ENCODE assay signal across 8 mouse cellular contexts in genomic region chr6:82714243-82714642, GRCm38 (mm10). TPM values are rescaled to one million over a fixed set of nuclear protein-coding genes. Genes with fewer than 3 reads are reported as not detected.
DNase-seq lines count a peak whose midpoint lies in the region; ATAC-seq and TF ChIP-seq lines count a peak whose summit lies in the region.

No protein-coding gene starts in this region.

- peak; percentile 83 for DNase-seq in CD4-positive, CD25-positive, alpha-beta regulatory T cell, adult 2 months (ENCODE audit: low read depth, low spot score)
- peak; percentile 38 to 61 for DNase-seq in adrenal gland, postnatal 4 days (ENCODE audit: low spot score in 2 of 2)
- DNase-seq in heart, adult 9 months (ENCODE audit: low spot score in 2 of 2) = peak; percentile 12 to 56
- DNase-seq in liver, adult 2 months (ENCODE audit: extremely low read depth, low read depth, low spot score) = peak; percentile 19
- DNase-seq in neural tube, embryonic 10.5 days (ENCODE audit: extremely low spot score, low spot score) = peak; percentile 75
- DNase-seq in splenic B cell, adult 2 months (ENCODE audit: low read depth, low spot score) = peak; percentile 82

- TF ChIP-seq CTCF in embryonic fibroblast, embryonic 13.5 days (IDR thresholded peaks at IDR 0.05; ENCODE audit: borderline replicate concordance, insufficient read depth, low read length) = peak; percentile 48; the same call in 1 of the 2 replicates
- peak; percentile 86 for TF ChIP-seq CTCF in liver, adult 2 months (IDR thresholded peaks at IDR 0.05; ENCODE audit: low read depth, low read length)

- peak; percentile 52; the same call in 1 of the 2 replicates for ATAC-seq in kidney, embryonic 16.5 days (ENCODE audit: low FRiP score, low TSS enrichment)

- no peaks in the 10 kb centered on the region for H3K9me3 ChIP-seq in kidney, embryonic 16.5 days (ENCODE audit: low read length)

- no peak overlapping the region for H3K9ac ChIP-seq in kidney, embryonic 16.5 days (replicated peaks; ENCODE audit: low read length)
- H3K9ac ChIP-seq in liver, adult 2 months (ENCODE audit: low read depth, low read length) = no peak overlapping the region

- H3K36me3 ChIP-seq in kidney, embryonic 16.5 days (ENCODE audit: insufficient read depth, low read length) = no peaks in the 10 kb centered on the region
- no peaks in the 10 kb centered on the region for H3K36me3 ChIP-seq in liver, adult 2 months (ENCODE audit: control insufficient read depth, insufficient read depth, low read length)
- H3K36me3 ChIP-seq in splenic B cell, adult 2 months (ENCODE audit: control insufficient read depth, insufficient read depth, low read length, poor library complexity, severe bottlenecking) = no peaks in the 10 kb centered on the region

- 19% methylated on average over 3 of the region's 3 CpGs for WGBS in kidney, embryonic 16.5 days
- WGBS in liver, adult 2 months = 27% methylated on average over 3 of the region's 3 CpGs

- no peak for TF ChIP-seq POLR2A in embryonic fibroblast, embryonic 13.5 days (IDR thresholded peaks at IDR 0.05; ENCODE audit: low read depth, low read length)
- no peak for TF ChIP-seq POLR2A in liver, adult 2 months (IDR thresholded peaks at IDR 0.05; ENCODE audit: extremely low read depth, insufficient read depth, low read length)

- H3K4me1 ChIP-seq in embryonic fibroblast, embryonic 13.5 days (ENCODE audit: control insufficient read depth, insufficient read depth, low read length) = peaks cover 3% of the 10 kb centered on the region; the same call in 1 of the 2 replicates
- peaks cover 13% of the 10 kb centered on the region for H3K4me1 ChIP-seq in kidney, embryonic 16.5 days (ENCODE audit: insufficient read depth, low read length)
- H3K4me1 ChIP-seq in liver, adult 2 months (ENCODE audit: control insufficient read depth, insufficient read depth, low read length) = no peaks in the 10 kb centered on the region

- no peaks in the 10 kb centered on the region for H3K27me3 ChIP-seq in kidney, embryonic 16.5 days (ENCODE audit: insufficient read depth, low read length)
- no peaks in the 10 kb centered on the region for H3K27me3 ChIP-seq in liver, adult 2 months (ENCODE audit: control insufficient read depth, insufficient read depth, low read length)
- H3K27me3 ChIP-seq in splenic B cell, adult 2 months (ENCODE audit: control insufficient read depth, insufficient read depth, low read length, poor library complexity, severe bottlenecking) = no peaks in the 10 kb centered on the region

- no peak overlapping the region for H3K27ac ChIP-seq in embryonic fibroblast, embryonic 13.5 days (ENCODE audit: insufficient read depth, low read length)
- no peak overlapping the region for H3K27ac ChIP-seq in kidney, embryonic 16.5 days (ENCODE audit: low read length)
- H3K27ac ChIP-seq in liver, adult 2 months (replicated peaks; ENCODE audit: insufficient read depth, low read depth, low read length) = no peak overlapping the region

- no peaks in the 10 kb centered on the region for H3K79me2 ChIP-seq in liver, adult 2 months (ENCODE audit: control insufficient read depth, insufficient read depth, low read length)

- no peak overlapping the region for H3K4me3 ChIP-seq in embryonic fibroblast, embryonic 13.5 days (ENCODE audit: insufficient read depth, low read length)
- H3K4me3 ChIP-seq in kidney, embryonic 16.5 days (ENCODE audit: low read length) = no peak overlapping the region
- no peak overlapping the region for H3K4me3 ChIP-seq in liver, adult 2 months (ENCODE audit: insufficient read depth, low read depth, low read length)

- no peak overlapping the region for H3K4me2 ChIP-seq in kidney, embryonic 16.5 days (replicated peaks; ENCODE audit: low read depth, low read length)

RNA-seq across cellular contexts. Expression of gene Pole4, which starts 9.1 kb away (rescaled TPM):
- 10 to 100 TPM; 40.0 to 41.0 TPM for total RNA-seq in adrenal gland, postnatal 4 days (2021)
- polyA plus RNA-seq in embryonic fibroblast, embryonic 13.5 days (2011; ENCODE audit: insufficient read length, low read depth, missing spikeins) = 54.9 and 75.0 TPM in 2 replicates
- polyA plus RNA-seq in kidney, embryonic 16.5 days (2015; fragmentation: Nextera tagmentation; extraction: Ambion mirVana) = 103 TPM in 2 replicates
- 23.7 and 24.8 TPM in 2 replicates for total RNA-seq in liver, adult 2 months (2014; rRNA removed)
- 12.2 and 21.5 TPM in 2 replicates for polyA plus RNA-seq in liver, adult 2 months (2012; rRNA removed)

Comparison
In these comparisons a context has a peak if more than half of its experiments do, and no peak if none do; other contexts are left out.
1. DNase-seq: peak in every context shown above with its lines; median percentile 83 in CD4-positive, CD25-positive, alpha-beta regulatory T cell, adult 2 months; 82 in splenic B cell, adult 2 months; 75 in neural tube, embryonic 10.5 days; 50 in adrenal gland, postnatal 4 days; 34 in heart, adult 9 months; 19 in liver, adult 2 months.